Mouse (Mus musculus): ENCODE measurements at regions not wholly inside any gene's neighbourhood (a gene's known extent, or its start where the extent isn't known, plus 50 kb on each side); places are given as distances from the start of the nearest gene placed in this dataset.

DNA sequence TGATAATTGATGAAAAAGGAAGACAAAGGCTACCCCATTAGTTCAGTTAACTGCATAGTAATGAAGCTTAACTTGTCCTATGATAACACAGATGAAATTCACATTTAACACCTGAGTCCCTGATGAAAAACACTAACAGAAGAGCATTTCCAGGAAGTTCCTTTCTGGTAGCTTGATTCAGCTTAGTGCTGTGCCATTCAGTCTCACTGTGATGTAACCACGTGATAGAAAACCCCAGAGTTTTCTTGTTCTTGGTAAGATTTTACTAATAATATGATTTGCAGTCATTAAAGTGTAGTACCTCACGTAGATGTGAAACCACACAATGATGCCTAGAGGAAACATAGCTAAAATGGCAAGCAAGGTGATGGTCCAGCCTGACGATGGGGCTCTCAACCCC is 767.4 kb upstream of the Cntn5 start:
- Histone ChIP-seq H3ac (ENCODE audit: control insufficient read depth, insufficient read length, low read depth) (no peak overlapping the region), H3K4me3 (ENCODE audit: insufficient read depth, poor library complexity, severe bottlenecking) (no peak overlapping the region), H3K79me2 (ENCODE audit: control insufficient read depth, insufficient read depth) (no peaks in the 10 kb centered on the region), H3K27me3 (ENCODE audit: control insufficient read depth, insufficient read depth, insufficient read length) (no peaks in the 10 kb centered on the region), H3K79me3 (ENCODE audit: low read depth) (no peaks in the 10 kb centered on the region), H3K36me3 (ENCODE audit: control insufficient read depth, insufficient read depth) (no peaks in the 10 kb centered on the region)
- no peak for TF ChIP-seq CTCF (IDR thresholded peaks at IDR 0.05; ENCODE audit: control insufficient read depth, insufficient read depth, insufficient read length)
- no peak for TF ChIP-seq FOSL1 (IDR thresholded peaks at IDR 0.05; ENCODE audit: insufficient read depth, low read length, poor library complexity, severe bottlenecking)
- TF ChIP-seq MYOD1 (IDR thresholded peaks at IDR 0.05; ENCODE audit: control insufficient read depth, insufficient read length, low read depth): no peak
- TF ChIP-seq MYOG (IDR thresholded peaks at IDR 0.05; ENCODE audit: control insufficient read depth, extremely low read depth, insufficient read length): no peak

DNA sequence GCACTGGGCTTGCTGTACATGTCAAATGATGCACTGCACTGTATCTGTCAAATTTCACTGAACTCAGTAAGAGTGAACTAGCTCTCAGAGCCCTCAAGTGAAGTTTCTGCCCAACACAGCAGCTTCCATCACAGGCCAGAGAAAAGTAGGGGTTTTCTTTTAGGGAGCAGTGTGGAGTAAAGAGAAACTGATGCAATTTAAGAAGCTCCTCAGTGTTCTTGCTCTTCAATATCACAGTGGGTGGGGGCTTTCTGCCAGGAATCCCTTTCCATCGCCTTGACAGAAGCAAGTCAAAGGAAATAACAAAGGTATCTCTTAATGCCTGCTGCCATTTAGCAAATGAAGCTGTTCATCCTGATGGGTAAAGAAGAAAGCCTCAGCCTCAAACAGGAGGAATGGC is 766.7 kb upstream of the Cntn5 start:
- Histone ChIP-seq H3K4me3 (ENCODE audit: insufficient read depth, poor library complexity, severe bottlenecking) (no peak overlapping the region), H3K79me2 (ENCODE audit: control insufficient read depth, insufficient read depth) (no peaks in the 10 kb centered on the region), H3K36me3 (ENCODE audit: control insufficient read depth, insufficient read depth) (no peaks in the 10 kb centered on the region), H3K79me3 (ENCODE audit: low read depth) (no peaks in the 10 kb centered on the region), H3ac (ENCODE audit: control insufficient read depth, insufficient read length, low read depth) (no peak overlapping the region), H3K27me3 (ENCODE audit: control insufficient read depth, insufficient read depth, insufficient read length) (no peaks in the 10 kb centered on the region)
- TF ChIP-seq CEBPB (IDR thresholded peaks at IDR 0.05; ENCODE audit: low read depth) (no peak), FOSL1 (IDR thresholded peaks at IDR 0.05; ENCODE audit: insufficient read depth, low read length, poor library complexity, severe bottlenecking) (no peak), MYOG (IDR thresholded peaks at IDR 0.05; ENCODE audit: control insufficient read depth, extremely low read depth, insufficient read length) (no peak), MYOD1 (IDR thresholded peaks at IDR 0.05; ENCODE audit: control insufficient read depth, insufficient read length, low read depth) (no peak)

GRCm38 (mm10) chr9:11629461-11629860 is 724.9 kb upstream of the Cntn5 start:
- Histone ChIP-seq H3K36me3 (ENCODE audit: control insufficient read depth, insufficient read depth) (no peaks in the 10 kb centered on the region), H3ac (ENCODE audit: control insufficient read depth, insufficient read length, low read depth) (no peak overlapping the region), H3K79me2 (ENCODE audit: control insufficient read depth, insufficient read depth) (no peaks in the 10 kb centered on the region), H3K79me3 (ENCODE audit: low read depth) (no peaks in the 10 kb centered on the region), H3K27me3 (ENCODE audit: control insufficient read depth, insufficient read depth, insufficient read length) (no peaks in the 10 kb centered on the region), H3K4me3 (ENCODE audit: insufficient read depth, poor library complexity, severe bottlenecking) (no peak overlapping the region)
- TF ChIP-seq CTCF (IDR thresholded peaks at IDR 0.05; ENCODE audit: control insufficient read depth, insufficient read depth, insufficient read length) (no peak), MYOG (IDR thresholded peaks at IDR 0.05; ENCODE audit: control insufficient read depth, extremely low read depth, insufficient read length) (no peak), CEBPB (IDR thresholded peaks at IDR 0.05; ENCODE audit: low read depth) (no peak), USF1 (IDR thresholded peaks at IDR 0.05; ENCODE audit: low read depth) (no peak), FOSL1 (IDR thresholded peaks at IDR 0.05; ENCODE audit: insufficient read depth, low read length, poor library complexity, severe bottlenecking) (no peak), MYOD1 (IDR thresholded peaks at IDR 0.05; ENCODE audit: control insufficient read depth, insufficient read length, low read depth) (no peak), MAX (IDR thresholded peaks at IDR 0.05) (no peak)

- Histone ChIP-seq H3ac (ENCODE audit: control insufficient read depth, insufficient read length, low read depth) (no peak overlapping the region), H3K4me3 (ENCODE audit: insufficient read depth, poor library complexity, severe bottlenecking) (no peak overlapping the region), H3K79me2 (ENCODE audit: control insufficient read depth, insufficient read depth) (no peaks in the 10 kb centered on the region), H3K79me3 (ENCODE audit: low read depth) (no peaks in the 10 kb centered on the region), H3K36me3 (ENCODE audit: control insufficient read depth, insufficient read depth) (no peaks in the 10 kb centered on the region), H3K27me3 (ENCODE audit: control insufficient read depth, insufficient read depth, insufficient read length) (no peaks in the 10 kb centered on the region)
- no peak for TF ChIP-seq CTCF (IDR thresholded peaks at IDR 0.05; ENCODE audit: control insufficient read depth, insufficient read depth, insufficient read length)
- TF ChIP-seq USF1 (IDR thresholded peaks at IDR 0.05; ENCODE audit: low read depth): no peak
- TF ChIP-seq MAX (IDR thresholded peaks at IDR 0.05): no peak
- no peak for TF ChIP-seq FOSL1 (IDR thresholded peaks at IDR 0.05; ENCODE audit: insufficient read depth, low read length, poor library complexity, severe bottlenecking)
- no peak for TF ChIP-seq CEBPB (IDR thresholded peaks at IDR 0.05; ENCODE audit: low read depth)
- TF ChIP-seq MYOD1 (IDR thresholded peaks at IDR 0.05; ENCODE audit: control insufficient read depth, insufficient read length, low read depth): no peak
- no peak for TF ChIP-seq MYOG (IDR thresholded peaks at IDR 0.05; ENCODE audit: control insufficient read depth, extremely low read depth, insufficient read length)
Observed at GRCm38 (mm10) chr9:11604381-11604780, 699.8 kb upstream of the Cntn5 start.

GRCm38 (mm10) chr9:11603884-11604283 is 699.3 kb upstream of the Cntn5 start:
- no peaks in the 10 kb centered on the region for H3K27me3 ChIP-seq (ENCODE audit: control insufficient read depth, insufficient read depth, insufficient read length)
- no peak overlapping the region for H3ac ChIP-seq (ENCODE audit: control insufficient read depth, insufficient read length, low read depth)
- TF ChIP-seq MYOD1 (IDR thresholded peaks at IDR 0.05; ENCODE audit: control insufficient read depth, insufficient read length, low read depth): no peak
- no peak for TF ChIP-seq FOSL1 (IDR thresholded peaks at IDR 0.05; ENCODE audit: insufficient read depth, low read length, poor library complexity, severe bottlenecking)
- no peak for TF ChIP-seq USF1 (IDR thresholded peaks at IDR 0.05; ENCODE audit: low read depth)
- TF ChIP-seq CEBPB (IDR thresholded peaks at IDR 0.05; ENCODE audit: low read depth): no peak
- TF ChIP-seq MYOG (IDR thresholded peaks at IDR 0.05; ENCODE audit: control insufficient read depth, extremely low read depth, insufficient read length): no peak
- TF ChIP-seq MAX (IDR thresholded peaks at IDR 0.05): no peak
- TF ChIP-seq CTCF (IDR thresholded peaks at IDR 0.05; ENCODE audit: control insufficient read depth, insufficient read depth, insufficient read length): no peak
- H3K4me3 ChIP-seq (ENCODE audit: insufficient read depth, poor library complexity, severe bottlenecking): no peak overlapping the region
- no peaks in the 10 kb centered on the region for H3K79me3 ChIP-seq (ENCODE audit: low read depth)
- H3K36me3 ChIP-seq (ENCODE audit: control insufficient read depth, insufficient read depth): no peaks in the 10 kb centered on the region
- no peaks in the 10 kb centered on the region for H3K79me2 ChIP-seq (ENCODE audit: control insufficient read depth, insufficient read depth)

DNA sequence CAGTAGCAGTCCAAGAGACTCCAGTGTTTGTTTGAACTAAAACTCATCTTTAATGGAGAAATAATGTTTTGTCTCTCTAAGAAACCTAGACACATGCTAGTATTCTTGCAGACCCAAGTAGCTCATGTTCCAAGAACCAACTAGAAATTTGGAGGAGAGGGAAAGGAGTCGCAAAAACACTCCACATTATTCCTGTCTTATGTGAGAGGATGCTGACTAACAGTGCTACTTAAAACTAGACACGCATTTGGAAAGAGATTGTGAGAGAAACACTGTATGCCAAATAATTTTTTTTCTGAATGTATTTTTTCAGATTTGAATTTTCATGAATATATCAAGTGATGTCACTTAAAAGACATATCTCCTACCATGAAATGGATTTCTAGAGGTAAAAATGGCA is 698.3 kb upstream of the Cntn5 start:
- H3K36me3 ChIP-seq (ENCODE audit: control insufficient read depth, insufficient read depth): no peaks in the 10 kb centered on the region
- TF ChIP-seq CTCF (IDR thresholded peaks at IDR 0.05; ENCODE audit: control insufficient read depth, insufficient read depth, insufficient read length) (no peak), FOSL1 (IDR thresholded peaks at IDR 0.05; ENCODE audit: insufficient read depth, low read length, poor library complexity, severe bottlenecking) (no peak), CEBPB (IDR thresholded peaks at IDR 0.05; ENCODE audit: low read depth) (no peak), MAX (IDR thresholded peaks at IDR 0.05) (no peak), MYOG (IDR thresholded peaks at IDR 0.05; ENCODE audit: control insufficient read depth, extremely low read depth, insufficient read length) (no peak), MYOD1 (IDR thresholded peaks at IDR 0.05; ENCODE audit: control insufficient read depth, insufficient read length, low read depth) (no peak), USF1 (IDR thresholded peaks at IDR 0.05; ENCODE audit: low read depth) (no peak)
- H3ac ChIP-seq (ENCODE audit: control insufficient read depth, insufficient read length, low read depth): no peak overlapping the region
- no peaks in the 10 kb centered on the region for H3K27me3 ChIP-seq (ENCODE audit: control insufficient read depth, insufficient read depth, insufficient read length)
- no peaks in the 10 kb centered on the region for H3K79me3 ChIP-seq (ENCODE audit: low read depth)
- no peaks in the 10 kb centered on the region for H3K79me2 ChIP-seq (ENCODE audit: control insufficient read depth, insufficient read depth)
- H3K4me3 ChIP-seq (ENCODE audit: insufficient read depth, poor library complexity, severe bottlenecking): no peak overlapping the region
